Mouse (Mus musculus): ENCODE data around the gene Zfp874a. TPM values are rescaled to one million over a fixed set of nuclear protein-coding genes. Genes with fewer than 3 reads are reported as not detected.
"Not testable (repeated sequence)": the region's sequence is repeated elsewhere in the genome, so short reads cannot be mapped to it uniquely, and the experiment has no call there.

Zfp874a gene
- polyA plus RNA-seq, 1 experiment from 2014 or later: 6.2 TPM

- 83% methylated on average over 3 of the region's 3 CpGs for WGBS (ENCODE audit: insufficient replicate concordance)
- ATAC-seq (replicated peaks; ENCODE audit: insufficient number of reproducible peaks, low FRiP score, low TSS enrichment): no peak
Observed at GRCm38 (mm10) chr13:67416811-67417210, 34.6 kb downstream of the Zfp874a start.

GRCm38 (mm10) chr13:67415759-67416158 lies 35.7 kb downstream of the Zfp874a start:
- H3K36me3 ChIP-seq (ENCODE audit: control insufficient read depth, insufficient read depth, low read length): no peaks in the 10 kb centered on the region
- H3K9ac ChIP-seq (ENCODE audit: low read depth, low read length): no peak overlapping the region
- H3K27me3 ChIP-seq (ENCODE audit: control insufficient read depth, insufficient read depth, low read length): no peaks in the 10 kb centered on the region
- H3K4me3 ChIP-seq (ENCODE audit: low read depth, low read length): no peak overlapping the region
- no peak overlapping the region for H3K27ac ChIP-seq (ENCODE audit: low read depth, low read length)
- no peak overlapping the region for H3K4me2 ChIP-seq
- WGBS (ENCODE audit: insufficient replicate concordance): 80% methylated on average over 6 of the region's 6 CpGs
- H3K4me1 ChIP-seq (ENCODE audit: control insufficient read depth, insufficient read depth, low read length): peaks cover under 1% of the 10 kb centered on the region; the same call in 1 of the 2 replicates
- ATAC-seq (replicated peaks; ENCODE audit: insufficient number of reproducible peaks, low FRiP score, low TSS enrichment): no peak
- no peaks in the 10 kb centered on the region for H3K9me3 ChIP-seq (replicated peaks; ENCODE audit: control insufficient read depth, low read length)

More at GRCm38 (mm10) chr13:67416811-67417210, 34.6 kb downstream of the Zfp874a start:
- Histone ChIP-seq H3K4me1 (ENCODE audit: control insufficient read depth, insufficient read depth, low read length) (peaks cover 2% of the 10 kb centered on the region; the same call in 1 of the 2 replicates), H3K27ac (ENCODE audit: low read depth, low read length) (no peak overlapping the region), H3K9me3 (replicated peaks; ENCODE audit: control insufficient read depth, low read length) (no peaks in the 10 kb centered on the region), H3K4me3 (ENCODE audit: low read depth, low read length) (no peak overlapping the region), H3K9ac (ENCODE audit: low read depth, low read length) (no peak overlapping the region), H3K4me2 (no peak overlapping the region), H3K36me3 (ENCODE audit: control insufficient read depth, insufficient read depth, low read length) (no peaks in the 10 kb centered on the region), H3K27me3 (ENCODE audit: control insufficient read depth, insufficient read depth, low read length) (no peaks in the 10 kb centered on the region)

- H3K9ac ChIP-seq (ENCODE audit: low read depth, low read length); H3K4me2 ChIP-seq; H3K9me3 ChIP-seq (replicated peaks; ENCODE audit: control insufficient read depth, low read length); H3K36me3 ChIP-seq (ENCODE audit: control insufficient read depth, insufficient read depth, low read length); H3K27me3 ChIP-seq (ENCODE audit: control insufficient read depth, insufficient read depth, low read length); H3K4me3 ChIP-seq (ENCODE audit: low read depth, low read length); H3K4me1 ChIP-seq (ENCODE audit: control insufficient read depth, insufficient read depth, low read length); ATAC-seq (replicated peaks; ENCODE audit: insufficient number of reproducible peaks, low FRiP score, low TSS enrichment); H3K27ac ChIP-seq (ENCODE audit: low read depth, low read length): not testable (repeated sequence)
- WGBS (ENCODE audit: insufficient replicate concordance): 69% methylated on average over 3 of the region's 3 CpGs
Observed at GRCm38 (mm10) chr13:67413634-67414033, 37.8 kb downstream of the Zfp874a start.

- H3K4me1 ChIP-seq (ENCODE audit: control insufficient read depth, insufficient read depth, low read length); H3K9me3 ChIP-seq (replicated peaks; ENCODE audit: control insufficient read depth, low read length); H3K27ac ChIP-seq (ENCODE audit: low read depth, low read length); H3K27me3 ChIP-seq (ENCODE audit: control insufficient read depth, insufficient read depth, low read length); H3K36me3 ChIP-seq (ENCODE audit: control insufficient read depth, insufficient read depth, low read length): not testable (repeated sequence)
- Histone ChIP-seq H3K4me2 (peak within 1 kb of the TSS; percentile 61), H3K4me3 (ENCODE audit: low read depth, low read length) (peak within 1 kb of the TSS; percentile 77), H3K9ac (ENCODE audit: low read depth, low read length) (peak within 1 kb of the TSS; percentile 73)
- WGBS (ENCODE audit: insufficient replicate concordance): 2% methylated on average over 14 of the region's 16 CpGs
- ATAC-seq (replicated peaks; ENCODE audit: insufficient number of reproducible peaks, low FRiP score, low TSS enrichment): peak; percentile 90
Observed at GRCm38 (mm10) chr13:67399183-67399903, 52.1 kb downstream of the Zfp874a start, which contains the start of gene Zfp429. Zfp429 (minus strand) TSS chr13:67399819.

- not testable (repeated sequence) for ATAC-seq (replicated peaks; ENCODE audit: insufficient number of reproducible peaks, low FRiP score, low TSS enrichment); H3K4me3 ChIP-seq (ENCODE audit: low read depth, low read length); H3K36me3 ChIP-seq (ENCODE audit: control insufficient read depth, insufficient read depth, low read length); H3K9me3 ChIP-seq (replicated peaks; ENCODE audit: control insufficient read depth, low read length); H3K4me1 ChIP-seq (ENCODE audit: control insufficient read depth, insufficient read depth, low read length); H3K27ac ChIP-seq (ENCODE audit: low read depth, low read length); H3K27me3 ChIP-seq (ENCODE audit: control insufficient read depth, insufficient read depth, low read length); H3K9ac ChIP-seq (ENCODE audit: low read depth, low read length); H3K4me2 ChIP-seq
- 79% methylated on average over 3 of the region's 3 CpGs for WGBS (ENCODE audit: insufficient replicate concordance)
Observed at GRCm38 (mm10) chr13:67376255-67376654, 75.2 kb downstream of the Zfp874a start.

GRCm38 (mm10) chr13:67375050-67375911 lies 76.1 kb downstream of the Zfp874a start, which contains the start of the genes Gm28041 and Zfp456:
Gm28041 (minus strand) TSS chr13:67375733.
Zfp456 (minus strand) TSS chr13:67375810.
- peak within 1 kb of the TSS; percentile 69 for H3K4me2 ChIP-seq
- not testable (repeated sequence) for H3K9me3 ChIP-seq (replicated peaks; ENCODE audit: control insufficient read depth, low read length); H3K36me3 ChIP-seq (ENCODE audit: control insufficient read depth, insufficient read depth, low read length); H3K27me3 ChIP-seq (ENCODE audit: control insufficient read depth, insufficient read depth, low read length); H3K27ac ChIP-seq (ENCODE audit: low read depth, low read length); H3K4me1 ChIP-seq (ENCODE audit: control insufficient read depth, insufficient read depth, low read length)
- WGBS (ENCODE audit: insufficient replicate concordance): 11% methylated on average over 13 of the region's 15 CpGs
- peak within 1 kb of the TSS; percentile 55 for H3K4me3 ChIP-seq (ENCODE audit: low read depth, low read length)
- peak; percentile 88 for ATAC-seq (replicated peaks; ENCODE audit: insufficient number of reproducible peaks, low FRiP score, low TSS enrichment)
- peak within 1 kb of the TSS; percentile 52; the same call in 1 of the 2 replicates for H3K9ac ChIP-seq (ENCODE audit: low read depth, low read length)

Other genes starting within 250 kb of the Zfp874a start
- gene Zfp458, start 173.2 kb downstream of the Zfp874a start, polyA plus RNA-seq (2014; fragmentation: Nextera tagmentation; extraction: Ambion mirVana): 1.3 and 1.9 TPM in 2 replicates
- 0.46 TPM in 1 of 2 replicates, not detected in the other for gene Zfp457, start 145.1 kb downstream of the Zfp874a start, polyA plus RNA-seq (2014; fragmentation: Nextera tagmentation; extraction: Ambion mirVana)
- gene Zfp595, start 119.1 kb downstream of the Zfp874a start, polyA plus RNA-seq (2014; fragmentation: Nextera tagmentation; extraction: Ambion mirVana): 1.7 and 2.1 TPM in 2 replicates
- 0.31 and 1.1 TPM in 2 replicates for gene Gm28044, start 91.1 kb downstream of the Zfp874a start, polyA plus RNA-seq (2014; fragmentation: Nextera tagmentation; extraction: Ambion mirVana)
- 1.1 and 1.3 TPM in 2 replicates for gene Zfp953, start 91.0 kb downstream of the Zfp874a start, polyA plus RNA-seq (2014; fragmentation: Nextera tagmentation; extraction: Ambion mirVana)
- gene Gm28041, start 75.9 kb downstream of the Zfp874a start, polyA plus RNA-seq (2014; fragmentation: Nextera tagmentation; extraction: Ambion mirVana): 0.35 and 0.49 TPM in 2 replicates
- gene Zfp456, start 75.8 kb downstream of the Zfp874a start, polyA plus RNA-seq (2014; fragmentation: Nextera tagmentation; extraction: Ambion mirVana): 1.2 TPM in 2 replicates
- 2.9 and 3.1 TPM in 2 replicates for gene Zfp429, start 51.8 kb downstream of the Zfp874a start, polyA plus RNA-seq (2014; fragmentation: Nextera tagmentation; extraction: Ambion mirVana)
- gene Zfp459, start 30.2 kb downstream of the Zfp874a start, polyA plus RNA-seq (2014; fragmentation: Nextera tagmentation; extraction: Ambion mirVana): 0.31 TPM in 1 of 2 replicates, not detected in the other
- 1.6 and 2.8 TPM in 2 replicates for gene Zfp874b, start 32.6 kb upstream of the Zfp874a start, polyA plus RNA-seq (2014; fragmentation: Nextera tagmentation; extraction: Ambion mirVana)
- gene Zfp58, start 48.9 kb upstream of the Zfp874a start, polyA plus RNA-seq (2014; fragmentation: Nextera tagmentation; extraction: Ambion mirVana): 9.3 and 10.7 TPM in 2 replicates
- gene Gm26965, start 74.5 kb upstream of the Zfp874a start, polyA plus RNA-seq (2014; fragmentation: Nextera tagmentation; extraction: Ambion mirVana): not detected in 2 replicates
- gene Zfp87, start 74.6 kb upstream of the Zfp874a start, polyA plus RNA-seq (2014; fragmentation: Nextera tagmentation; extraction: Ambion mirVana): 17.4 and 19.6 TPM in 2 replicates
- gene Zfp748, start 102.2 kb upstream of the Zfp874a start, polyA plus RNA-seq (2014; fragmentation: Nextera tagmentation; extraction: Ambion mirVana): 8.8 and 12.5 TPM in 2 replicates
- gene Zfp729b, start 158.1 kb upstream of the Zfp874a start, polyA plus RNA-seq (2014; fragmentation: Nextera tagmentation; extraction: Ambion mirVana): 3.0 and 3.1 TPM in 2 replicates
- gene Gm49345, start 186.1 kb upstream of the Zfp874a start, polyA plus RNA-seq (2014; fragmentation: Nextera tagmentation; extraction: Ambion mirVana): 0.66 TPM in 1 of 2 replicates, not detected in the other
- gene Zfp729a, start 186.2 kb upstream of the Zfp874a start, polyA plus RNA-seq (2014; fragmentation: Nextera tagmentation; extraction: Ambion mirVana): 1.5 and 2.1 TPM in 2 replicates
- 6.8 and 9.6 TPM in 2 replicates for gene Zfp738, start 235.4 kb upstream of the Zfp874a start, polyA plus RNA-seq (2014; fragmentation: Nextera tagmentation; extraction: Ambion mirVana)